Mouse (Mus musculus) lung, postnatal 4 days (tissue): ENCODE measurements around the gene Usp34.
"Not testable (repeated sequence)": the region's sequence is repeated elsewhere in the genome, so short reads cannot be mapped to it uniquely, and the experiment has no call there.

Source experiments
- DNase-seq, 2 experiments: peaks; one replicate each; pipeline ENCODE4 v3.0.0; 2021

Usp34 gene

DNA sequence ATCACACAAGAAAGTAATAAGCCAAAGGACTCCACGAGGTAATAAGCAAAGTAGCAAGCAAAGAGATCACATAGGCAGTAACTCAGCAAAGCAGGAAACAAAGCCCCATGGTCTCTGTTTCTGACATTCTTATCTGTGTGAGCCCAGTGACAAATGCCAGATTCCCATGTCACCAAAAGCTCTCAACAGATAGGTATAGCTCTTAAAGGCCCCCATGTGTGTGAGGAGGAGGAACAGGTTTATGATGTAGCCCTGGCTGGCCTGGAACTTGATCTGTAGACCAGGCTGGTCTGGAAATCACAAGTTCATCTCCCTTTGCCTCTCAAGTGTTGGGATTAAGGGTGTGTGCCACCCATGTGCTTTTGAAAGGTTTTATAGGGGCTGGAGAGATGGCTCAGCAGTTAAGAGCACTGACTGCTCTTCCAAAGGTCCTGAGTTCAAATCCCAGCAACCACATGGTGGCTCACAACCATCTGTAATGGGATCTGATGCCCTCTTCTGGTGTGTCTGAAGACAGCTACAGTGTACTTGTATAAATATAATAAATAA is 53.1 kb downstream of the Usp34 start:
- not testable (repeated sequence) for DNase-seq

DNA sequence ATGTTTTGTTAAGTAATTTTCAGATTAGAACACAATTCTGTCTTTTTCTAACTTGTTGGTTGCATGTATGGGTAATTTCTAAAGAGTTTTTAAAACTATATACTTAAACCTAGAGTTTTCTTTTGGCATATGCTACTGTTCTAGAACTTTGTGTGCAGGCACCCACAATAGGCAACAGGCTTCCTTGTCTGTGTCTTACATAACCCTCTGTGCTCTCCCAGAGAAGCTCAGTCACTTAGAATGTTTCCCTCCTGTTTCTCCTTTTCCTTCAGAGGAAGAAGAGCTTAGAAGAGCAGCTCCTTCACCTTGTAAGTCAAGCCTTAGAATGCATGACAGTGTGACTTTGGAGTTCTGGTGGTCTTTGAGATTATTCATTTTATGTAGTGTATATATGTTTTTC is 55.6 kb downstream of the Usp34 start:
- no peak for DNase-seq

DNA sequence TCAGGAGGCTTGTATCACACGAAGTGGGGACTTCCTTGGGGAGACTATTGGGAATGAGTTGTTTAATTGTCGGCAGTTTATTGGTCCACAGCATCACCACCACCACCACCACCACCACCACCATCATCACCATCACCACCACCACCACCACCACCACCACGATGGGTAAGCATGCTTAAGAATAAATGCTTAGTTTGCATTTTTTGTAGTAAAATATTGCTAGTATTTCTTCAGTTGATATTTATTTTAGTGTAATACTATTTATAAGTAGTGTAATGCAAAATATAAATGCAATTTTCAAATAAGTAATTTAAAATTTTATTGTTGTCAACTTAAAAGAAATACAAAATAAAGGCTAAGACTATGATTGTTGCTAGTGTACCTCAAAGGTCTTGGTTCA is 57.7 kb downstream of the Usp34 start:
- DNase-seq, result no peak

DNA sequence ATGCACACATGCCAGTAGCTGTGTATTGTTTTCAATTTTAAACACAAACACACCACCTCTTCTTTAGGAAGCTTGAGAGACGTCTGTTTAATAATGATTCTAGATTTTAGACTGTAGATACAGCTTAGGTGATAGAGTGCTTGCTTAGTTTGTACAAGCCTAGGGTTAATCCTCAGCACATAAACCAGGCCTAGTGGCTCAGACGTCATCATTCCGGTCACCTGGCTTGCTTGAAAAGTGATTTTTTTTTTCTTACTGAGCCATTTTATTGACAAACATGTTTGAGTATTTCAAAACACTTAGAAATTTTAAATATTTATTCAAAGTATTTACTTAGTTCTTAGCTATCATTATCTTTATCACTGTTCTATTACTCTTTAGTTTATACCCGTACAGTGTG is 65.3 kb downstream of the Usp34 start:
- DNase-seq, result no peak

DNA sequence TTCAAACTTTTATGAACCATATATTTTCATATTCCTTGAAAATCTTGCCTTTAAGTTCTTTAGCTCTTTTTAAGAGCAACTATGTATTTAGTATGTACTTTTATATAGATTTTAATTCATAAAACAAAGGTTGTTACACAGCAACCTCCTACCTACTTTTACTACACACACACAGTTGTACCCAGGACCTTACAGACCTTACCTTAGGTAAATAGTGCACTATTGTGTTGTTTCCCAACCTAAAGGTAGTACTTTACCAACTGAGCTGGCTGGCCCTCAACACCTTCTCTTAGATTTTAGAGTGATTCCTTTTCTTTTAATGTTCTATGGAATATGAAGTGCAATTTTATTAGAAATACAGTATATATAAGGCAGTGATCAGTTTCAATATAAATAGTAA is 65.8 kb downstream of the Usp34 start:
- no peak for DNase-seq

DNA sequence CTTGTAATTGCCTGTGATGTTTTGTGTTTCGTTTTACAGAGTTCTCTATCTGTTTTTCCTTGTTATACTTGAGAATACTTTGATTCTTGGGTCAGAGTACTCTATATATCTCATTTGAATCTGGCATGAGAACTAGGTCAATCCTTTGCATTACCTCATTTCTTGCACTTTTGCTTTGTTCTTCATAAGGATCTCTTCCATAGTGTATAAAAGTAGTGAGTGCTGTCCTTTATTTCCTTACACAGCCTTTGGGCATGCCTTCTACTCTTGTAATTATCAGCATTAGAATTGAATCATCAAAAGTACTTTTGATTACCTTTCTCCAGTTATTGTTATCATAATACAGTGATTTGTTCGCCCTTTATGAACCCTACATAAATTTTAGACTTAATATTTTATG is 73.4 kb downstream of the Usp34 start:
- no peak for DNase-seq

DNA sequence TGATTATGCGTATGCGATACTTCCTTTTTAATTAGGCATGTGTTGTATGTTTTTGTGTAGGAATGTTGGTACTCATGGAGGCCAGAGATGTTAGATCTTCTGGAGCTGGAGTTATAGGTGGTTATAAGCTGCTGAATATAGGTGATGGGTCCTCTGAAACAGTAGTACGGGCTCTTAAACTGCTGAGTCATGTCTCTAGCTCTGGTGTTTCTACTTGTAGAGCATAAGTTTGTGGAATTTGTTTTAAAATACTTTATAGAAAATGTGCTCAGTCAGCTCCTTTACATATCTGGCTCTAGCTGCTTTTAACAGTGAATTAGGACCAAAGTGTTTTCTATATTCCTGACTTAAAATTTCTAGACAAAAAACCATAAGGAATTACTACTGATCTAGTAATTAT is 73.9 kb downstream of the Usp34 start:
- DNase-seq, result no peak

DNA sequence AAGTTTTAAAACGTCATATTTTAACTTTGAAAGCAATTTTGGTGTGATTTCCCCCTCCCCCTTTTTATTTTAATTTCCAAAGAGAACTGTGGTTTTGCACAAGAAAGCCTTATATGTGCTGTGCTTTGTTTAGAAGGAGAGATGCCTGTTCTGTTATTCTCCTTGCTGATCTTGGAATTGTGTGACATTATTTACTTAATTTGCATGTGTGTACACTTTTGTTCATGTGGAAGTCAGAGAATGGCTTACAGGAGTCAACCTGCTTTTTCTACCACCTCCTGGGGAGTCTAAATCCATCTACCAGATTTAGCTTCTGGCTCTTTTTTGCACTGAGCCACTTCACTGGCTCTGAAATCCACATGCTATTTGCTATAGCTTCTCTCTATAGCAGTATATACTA is 76.1 kb downstream of the Usp34 start:
- no peak for DNase-seq

DNA sequence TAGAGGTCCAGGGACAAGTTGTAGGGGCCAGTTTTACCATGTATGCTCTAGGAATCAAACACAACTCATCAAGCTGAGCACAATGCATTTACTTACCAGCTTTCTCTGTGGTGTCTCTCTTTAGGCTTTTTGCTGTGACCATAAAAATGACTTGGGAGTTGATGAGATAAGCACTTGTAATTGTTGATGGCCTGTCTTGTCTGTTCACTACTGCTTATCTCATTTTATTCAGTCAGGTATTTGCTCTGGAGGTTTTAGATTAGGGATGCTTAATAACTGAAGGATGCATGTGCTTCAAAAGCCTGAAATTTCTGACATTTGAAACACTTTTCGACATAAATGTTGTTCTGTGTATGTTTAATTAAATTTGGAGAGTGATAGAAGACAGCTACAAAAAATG is 83.0 kb downstream of the Usp34 start:
- DNase-seq, result no peak

DNA sequence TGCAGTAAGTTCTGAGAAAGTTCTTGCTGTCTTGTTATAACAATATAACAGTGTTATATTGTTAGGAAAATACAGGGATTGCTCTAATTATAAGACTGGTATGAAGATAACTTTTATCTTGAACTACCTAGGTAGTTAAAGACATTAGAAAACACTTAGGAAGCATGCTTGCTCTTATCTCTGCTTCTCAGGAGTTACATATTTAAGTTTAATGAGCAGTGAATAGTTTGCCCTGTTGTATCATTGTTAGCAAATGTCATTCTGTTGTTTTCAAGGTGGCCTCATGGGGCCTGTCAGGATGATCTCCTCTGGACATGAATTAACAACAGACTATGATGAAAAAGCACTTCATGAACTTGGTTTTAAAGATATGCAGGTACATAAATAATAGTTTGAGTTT is 85.9 kb downstream of the Usp34 start:
- no peak for DNase-seq

DNA sequence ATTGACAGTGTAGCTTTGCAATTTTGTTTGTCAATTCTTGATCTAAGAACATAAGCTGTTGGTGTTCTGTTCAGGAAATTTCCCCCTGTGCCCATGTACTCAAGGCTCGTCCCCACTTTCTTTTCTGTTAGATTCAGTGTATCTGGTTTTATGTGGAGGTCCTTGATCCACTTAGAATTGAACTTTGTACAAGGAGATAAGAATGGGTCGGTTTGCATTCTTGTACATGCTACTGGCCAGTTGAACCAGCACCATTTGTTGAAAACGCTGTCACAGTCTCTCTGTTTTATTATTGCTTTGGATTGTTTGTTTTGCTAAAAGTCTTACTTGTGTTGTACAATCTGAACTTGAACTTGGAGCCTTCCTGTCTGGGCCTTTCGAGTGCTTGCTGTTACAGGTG is 89.9 kb downstream of the Usp34 start:
- no peak for DNase-seq

DNA sequence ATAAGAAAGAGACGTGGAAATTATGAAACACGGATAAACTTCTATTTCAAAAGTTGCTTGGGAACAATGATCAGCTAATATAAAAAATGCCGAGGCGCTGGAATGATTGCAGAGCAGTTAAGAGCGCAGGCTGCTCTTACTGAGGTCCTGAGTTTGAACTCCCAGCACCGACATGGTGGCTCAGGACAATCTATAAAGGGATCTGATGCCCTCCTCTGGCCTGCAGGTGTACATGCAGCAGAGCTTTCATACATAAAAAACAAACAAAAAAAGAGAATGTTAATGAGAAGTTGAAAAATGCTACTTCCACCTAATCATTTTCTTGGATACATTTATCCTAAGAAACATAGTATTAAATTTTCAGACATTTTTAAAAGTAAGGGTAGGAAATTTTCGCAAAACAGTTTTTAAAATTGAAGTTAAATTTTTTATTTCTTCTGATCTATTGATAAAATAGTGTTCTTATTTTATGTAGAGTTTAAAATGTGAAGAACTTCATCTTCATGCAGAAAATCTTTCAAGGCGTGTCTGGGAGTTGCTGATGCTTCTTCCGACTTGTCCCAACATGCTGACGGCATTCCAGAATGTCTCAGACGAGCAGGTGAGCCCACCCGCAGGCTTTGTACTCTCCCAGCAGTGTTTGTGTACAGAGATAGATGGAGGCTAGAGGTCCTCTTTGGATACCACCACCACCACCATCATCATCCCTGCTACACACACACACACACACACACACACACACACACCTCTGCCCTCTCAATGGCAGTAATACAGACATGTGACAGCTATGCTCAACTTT is 94.5 kb downstream of the Usp34 start:
- no peak for DNase-seq

DNA sequence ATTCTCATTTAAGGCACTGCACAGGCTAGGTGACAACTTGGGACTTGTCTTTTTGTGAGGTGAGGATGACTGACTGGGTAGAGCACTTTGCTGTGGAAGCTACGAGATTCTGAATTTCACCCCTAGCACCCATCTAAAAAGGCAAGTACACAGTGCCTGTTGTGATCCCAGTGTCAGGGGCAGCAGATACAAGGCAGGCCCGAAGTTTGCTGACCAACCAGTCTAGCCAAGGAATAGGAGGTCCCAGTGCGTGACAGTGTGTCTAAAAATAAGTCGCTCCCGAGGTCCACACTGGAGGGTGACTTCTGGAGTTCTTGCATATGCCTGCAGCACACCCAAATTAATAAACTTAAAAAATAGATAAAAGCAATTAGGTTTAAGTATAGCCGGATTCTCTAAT is 121.6 kb downstream of the Usp34 start:
- DNase-seq, result no peak

DNA sequence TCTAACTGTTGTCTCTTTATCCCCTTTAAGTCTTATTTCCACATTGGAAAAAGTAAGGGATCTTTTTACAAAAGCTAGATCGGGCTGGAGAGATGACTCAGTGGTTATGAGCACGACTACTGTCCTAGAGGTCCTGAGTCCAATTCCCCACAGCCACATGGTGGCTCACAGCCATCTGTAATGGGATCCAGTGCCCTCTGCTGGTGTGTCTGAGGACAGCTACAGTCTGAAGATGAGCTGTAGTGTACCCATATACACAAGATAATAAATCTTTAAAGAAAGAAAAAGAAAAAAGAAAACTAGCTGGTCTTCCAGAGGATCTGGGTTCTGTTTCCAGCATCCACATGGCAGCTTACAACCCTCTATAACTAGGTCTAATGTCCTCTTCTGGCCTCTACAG is 123.3 kb downstream of the Usp34 start:
- no peak for DNase-seq

DNA sequence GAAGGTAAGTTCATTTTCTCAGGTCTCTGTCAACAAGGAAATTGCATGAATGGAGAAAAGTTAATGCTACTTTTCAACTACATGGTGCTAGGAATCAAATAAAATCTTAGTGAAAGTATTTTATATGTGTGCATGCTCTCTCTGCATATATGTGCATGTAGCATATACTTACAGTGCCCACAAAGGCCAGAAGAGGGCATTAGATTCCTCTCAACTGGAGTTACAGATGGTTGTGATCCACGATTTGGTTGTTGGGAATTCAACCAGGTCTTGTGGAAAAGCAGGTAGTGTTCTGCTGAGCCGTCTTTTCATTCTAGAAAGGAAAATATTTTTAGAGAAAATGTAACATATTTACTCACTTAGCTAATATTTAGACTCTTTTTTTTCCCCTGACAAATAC is 129.4 kb downstream of the Usp34 start:
- DNase-seq, result no peak

DNA sequence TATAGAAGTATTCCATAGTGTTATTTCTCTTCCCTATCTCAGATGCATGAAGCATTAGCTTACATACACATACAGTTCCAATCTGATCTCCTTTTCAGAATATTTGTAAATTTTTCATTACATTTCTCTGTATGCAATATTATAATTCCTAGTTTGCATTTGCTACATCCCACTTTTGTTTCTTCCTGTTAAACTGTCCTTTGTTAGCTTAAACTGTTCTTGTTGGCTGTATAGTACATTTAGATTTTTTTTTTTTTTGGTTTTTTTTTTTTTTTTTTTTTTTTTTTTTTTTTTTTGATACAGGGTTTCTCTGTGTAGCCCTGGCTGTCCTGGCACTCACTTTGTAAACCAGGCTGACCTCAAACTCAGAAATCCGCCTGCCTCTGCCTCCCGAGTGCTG is 159.2 kb downstream of the Usp34 start:
- DNase-seq, result not testable (repeated sequence)

DNA sequence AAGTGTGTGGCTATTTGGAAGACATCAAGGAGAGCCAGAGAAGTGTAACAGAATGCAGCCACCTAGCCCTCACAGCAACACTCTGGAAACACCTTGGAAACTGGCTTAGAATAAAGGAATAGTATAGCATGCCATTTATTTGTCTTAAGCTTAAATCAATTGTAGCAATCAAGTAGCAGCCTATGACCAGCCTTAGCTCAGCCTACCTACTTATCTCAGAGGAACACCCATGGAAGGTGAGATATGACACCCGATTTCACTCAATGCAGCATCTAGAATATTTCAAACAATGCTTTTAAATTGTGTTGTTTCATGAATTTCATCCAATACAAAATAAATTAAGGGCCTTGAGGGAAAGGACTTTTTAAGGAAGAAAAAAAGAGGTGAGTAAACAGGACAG is 183.3 kb downstream of the Usp34 start:
- no peak for DNase-seq

DNA sequence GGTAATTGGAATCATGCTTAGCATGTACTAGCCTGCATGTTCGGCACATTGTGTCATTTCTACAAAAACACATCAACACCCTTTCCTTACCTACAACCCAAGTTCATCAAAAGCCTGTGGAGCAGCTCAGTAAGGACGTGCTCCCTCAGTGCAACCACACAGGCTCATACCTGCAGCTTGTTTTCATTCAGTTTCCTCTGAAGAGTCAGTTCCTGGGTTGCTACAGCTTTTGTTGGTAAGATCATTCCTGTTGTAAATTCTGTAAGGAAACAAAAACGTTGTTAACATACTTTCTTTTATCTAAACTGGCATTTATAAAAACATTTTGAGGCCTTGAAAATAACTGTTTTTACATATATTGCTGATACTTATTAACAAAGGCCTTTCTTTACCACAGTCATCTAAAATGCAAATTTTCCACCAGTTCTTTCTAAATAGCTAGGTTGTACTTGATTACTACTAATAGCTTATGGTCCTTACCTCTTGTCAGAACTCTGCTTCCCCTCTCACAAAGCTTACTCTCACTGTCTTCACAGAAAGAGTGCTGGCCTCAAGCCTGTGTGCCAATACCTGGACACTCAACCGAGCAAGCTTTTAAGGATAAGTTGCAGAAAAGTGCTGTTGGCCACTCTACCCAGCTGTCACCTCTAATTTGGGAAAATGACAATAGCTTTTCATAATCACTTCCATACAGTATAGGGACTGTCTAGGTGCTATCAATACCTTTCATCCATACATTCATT is 185.5 kb downstream of the Usp34 start:
- no peak for DNase-seq

DNA sequence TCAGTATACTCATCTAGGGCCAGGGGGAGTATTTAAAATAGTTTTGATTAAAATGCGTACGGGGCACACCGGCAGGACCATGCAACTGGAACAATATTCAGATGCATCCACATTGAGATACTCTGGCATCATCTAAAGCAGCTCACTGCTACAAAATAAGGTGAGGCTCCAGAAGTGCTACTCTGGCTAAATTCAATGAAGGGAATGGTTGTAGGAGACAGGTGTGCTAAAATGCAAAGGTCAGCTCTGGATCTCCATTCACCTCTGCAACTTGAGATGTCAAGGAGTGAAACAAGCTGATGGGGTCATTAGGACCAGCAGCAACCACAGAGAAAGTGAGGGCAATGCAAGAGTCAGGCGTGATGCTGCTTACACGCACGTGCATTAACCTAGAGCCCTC is 188.5 kb downstream of the Usp34 start:
- DNase-seq, result no peak

DNA sequence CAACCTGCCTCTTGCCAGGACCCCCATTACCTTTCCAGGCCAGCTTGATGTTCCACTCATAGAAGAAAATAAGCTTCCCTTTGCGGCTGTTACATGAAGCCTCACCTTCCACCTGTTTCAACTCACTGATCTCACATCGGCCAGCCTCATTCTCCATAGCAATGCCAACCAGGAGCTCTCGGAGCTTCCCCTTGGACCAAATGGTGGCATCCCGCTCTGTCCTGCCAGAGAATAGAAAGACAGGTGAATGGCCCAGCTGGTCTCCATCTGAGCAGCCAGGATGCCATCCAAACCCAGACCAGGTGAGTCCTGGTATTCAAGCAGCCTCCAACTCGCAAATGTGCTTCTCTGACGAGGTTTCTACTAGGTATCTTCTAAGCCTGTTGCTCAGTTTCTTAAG is 190.0 kb downstream of the Usp34 start:
- DNase-seq, result no peak

DNA sequence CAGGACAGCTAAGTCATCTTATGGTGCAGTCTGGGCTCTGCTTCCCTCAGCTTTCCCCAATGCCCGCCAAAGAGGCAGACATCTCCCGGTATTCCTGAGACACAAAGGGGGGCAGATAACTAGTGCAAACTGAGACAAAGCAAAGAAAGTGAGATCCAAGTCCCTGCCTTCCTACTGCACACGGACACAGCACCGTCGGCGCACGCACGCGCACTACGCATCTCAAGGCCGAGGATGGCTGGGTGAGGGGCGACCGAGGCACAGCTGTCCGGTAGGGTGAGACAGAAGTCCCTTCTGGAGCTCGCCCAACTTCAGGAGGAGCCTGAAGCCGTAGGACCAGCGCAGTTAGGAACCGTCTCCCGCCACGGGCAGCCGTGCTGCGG is 190.6 kb downstream of the Usp34 start:
- peak; percentile 73 to 82 for DNase-seq

DNA sequence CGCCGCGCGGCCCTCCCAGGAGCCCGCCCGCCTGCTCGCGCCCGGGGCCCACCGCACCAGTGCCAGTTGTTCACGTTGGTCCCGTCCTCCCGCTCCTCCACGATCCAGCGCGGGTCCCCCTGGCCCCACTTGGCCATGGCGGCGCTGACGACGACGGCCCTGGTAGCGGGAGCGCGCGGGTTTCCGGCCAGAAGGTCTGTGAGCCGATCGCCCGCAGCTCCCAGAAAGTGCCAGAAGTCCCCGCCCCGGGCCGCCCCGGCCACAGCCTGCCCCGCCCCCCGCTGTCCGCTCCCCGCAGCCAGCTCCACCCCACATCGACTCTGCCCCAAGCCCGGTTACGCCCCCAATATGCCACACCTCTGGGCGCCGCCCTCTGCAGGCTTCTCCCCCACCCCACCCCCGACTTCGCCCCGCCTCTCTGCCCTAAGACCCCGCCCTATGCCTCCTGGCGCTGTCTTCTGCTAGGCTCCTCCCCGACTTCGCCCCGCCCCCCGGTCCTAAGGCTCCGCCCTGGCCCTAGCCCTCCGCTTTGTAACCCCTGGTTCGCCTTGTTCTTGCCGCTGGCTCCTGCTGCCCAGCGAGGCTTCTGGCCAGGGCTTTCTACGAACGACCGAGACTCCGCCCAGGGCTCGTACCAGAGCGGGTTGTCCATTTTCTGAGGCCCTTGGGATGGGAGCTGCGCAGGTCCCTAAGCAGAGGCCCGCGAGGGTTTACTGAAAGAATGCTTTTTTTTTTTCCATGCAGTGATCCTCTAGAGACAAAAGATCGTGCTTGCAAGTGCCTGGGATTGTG is 191.2 kb downstream of the Usp34 start, which contains the start of gene Ahsa2:
Gene Ahsa2 (minus strand): TSS at position 313 of the 792 bp plus-strand sequence.
- peak; percentile 98 for DNase-seq

DNA sequence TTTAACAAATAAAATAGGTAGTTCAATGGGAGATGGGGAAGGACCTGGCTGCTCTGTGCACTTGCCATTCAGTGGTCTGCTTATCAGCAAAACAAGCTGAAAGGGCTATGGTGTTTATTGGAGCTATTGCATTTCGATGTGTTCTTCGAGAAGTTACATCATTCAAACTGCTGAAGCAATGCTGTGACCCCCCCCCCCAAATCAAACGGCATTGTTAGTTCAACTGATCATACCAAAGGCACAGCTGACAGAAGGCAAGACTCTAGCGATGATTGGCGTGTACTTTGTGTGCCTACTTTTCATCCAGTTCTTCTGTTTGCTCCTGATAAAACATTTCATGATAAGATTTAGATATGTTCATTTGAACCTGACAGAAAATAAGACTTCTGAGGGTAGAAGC is 191.9 kb downstream of the Usp34 start:
- DNase-seq, result no peak
